Mouse (Mus musculus): ENCODE results near the gene Ogfod3. TPM values are rescaled to one million over a fixed set of nuclear protein-coding genes. Genes with fewer than 3 reads are reported as not detected.

Gene Ogfod3
- polyA plus RNA-seq, 1 experiment, result 12.0 TPM

DNA sequence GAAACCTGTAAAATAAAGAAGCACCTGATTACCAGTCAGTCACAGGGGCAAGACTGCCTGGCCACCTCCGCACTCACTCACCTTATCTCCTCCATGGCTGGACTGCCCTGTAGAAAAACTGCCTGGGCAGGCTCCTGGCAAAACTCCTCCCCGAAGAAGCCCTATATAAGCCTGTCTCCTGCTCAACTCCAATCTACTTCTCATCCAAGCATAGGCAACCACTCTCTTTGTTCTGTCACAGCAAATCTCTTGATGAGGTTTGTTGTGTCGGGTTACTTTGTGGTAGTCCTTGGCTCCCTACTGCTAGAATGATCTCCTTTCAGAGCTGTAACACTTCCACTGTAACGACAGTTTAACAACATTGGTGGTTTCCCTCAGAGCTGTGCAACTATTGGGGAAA lies 28.2 kb upstream of the Ogfod3 start:
- Histone ChIP-seq H3K4me3 (replicated peaks; ENCODE audit: insufficient read depth, low read depth, low read length) (no peak overlapping the region), H3K4me1 (ENCODE audit: control insufficient read depth, insufficient read depth, low read length) (peaks cover 4% of the 10 kb centered on the region; the same call in 1 of the 2 replicates), H3K27me3 (ENCODE audit: control insufficient read depth, insufficient read depth, low read length) (no peaks in the 10 kb centered on the region), H3K27ac (ENCODE audit: insufficient read depth, low read length) (no peak overlapping the region)
- no peak for DNase-seq
- TF ChIP-seq POLR2A (IDR thresholded peaks at IDR 0.05; ENCODE audit: borderline replicate concordance, insufficient read depth, low read length) (no peak), CTCF (IDR thresholded peaks at IDR 0.05; ENCODE audit: borderline replicate concordance, insufficient read depth, low read depth, low read length) (no peak)
- 52% methylated on average over 4 of the region's 4 CpGs for WGBS

DNA sequence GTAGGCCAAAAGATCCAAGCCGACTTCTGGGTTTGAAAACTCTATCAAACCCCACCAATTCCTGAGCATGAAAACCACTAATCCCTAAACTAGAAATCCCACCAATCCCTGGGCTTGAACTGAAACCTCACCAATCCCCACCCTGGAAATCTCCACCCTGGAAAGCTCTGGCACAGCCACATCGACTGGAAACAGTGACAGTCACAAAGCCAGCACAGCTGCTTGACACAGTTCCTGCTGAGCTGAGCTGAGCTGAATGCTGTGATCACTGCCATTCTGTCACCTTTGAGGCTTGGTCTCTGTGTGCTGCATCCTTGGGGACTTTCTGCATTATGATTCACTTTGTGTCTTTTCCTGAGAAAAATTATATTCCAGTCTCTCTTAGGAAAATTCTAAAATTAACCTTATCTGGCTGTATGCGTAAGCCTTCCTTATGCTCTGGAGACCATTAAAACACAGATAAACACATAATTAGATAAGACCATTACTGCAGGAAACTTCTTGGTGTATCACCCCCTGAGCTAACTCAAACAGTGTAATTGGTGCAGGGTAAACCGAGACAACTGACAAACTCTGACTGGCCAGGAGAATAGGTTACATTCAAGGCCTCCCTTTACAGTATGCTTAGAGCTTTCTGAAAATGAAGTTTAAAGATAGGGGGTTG lies 27.2 kb upstream of the Ogfod3 start:
- Histone ChIP-seq H3K27ac (ENCODE audit: insufficient read depth, low read length) (no peak overlapping the region), H3K27me3 (ENCODE audit: control insufficient read depth, insufficient read depth, low read length) (no peaks in the 10 kb centered on the region), H3K4me3 (replicated peaks; ENCODE audit: insufficient read depth, low read depth, low read length) (no peak overlapping the region), H3K4me1 (ENCODE audit: control insufficient read depth, insufficient read depth, low read length) (peaks cover 5% of the 10 kb centered on the region; the same call in 1 of the 2 replicates)
- no peak for DNase-seq
- TF ChIP-seq POLR2A (IDR thresholded peaks at IDR 0.05; ENCODE audit: borderline replicate concordance, insufficient read depth, low read length), result no peak
- no peak for TF ChIP-seq CTCF (IDR thresholded peaks at IDR 0.05; ENCODE audit: borderline replicate concordance, insufficient read depth, low read depth, low read length)
- 57% methylated on average over 4 of the region's 4 CpGs for WGBS

DNA sequence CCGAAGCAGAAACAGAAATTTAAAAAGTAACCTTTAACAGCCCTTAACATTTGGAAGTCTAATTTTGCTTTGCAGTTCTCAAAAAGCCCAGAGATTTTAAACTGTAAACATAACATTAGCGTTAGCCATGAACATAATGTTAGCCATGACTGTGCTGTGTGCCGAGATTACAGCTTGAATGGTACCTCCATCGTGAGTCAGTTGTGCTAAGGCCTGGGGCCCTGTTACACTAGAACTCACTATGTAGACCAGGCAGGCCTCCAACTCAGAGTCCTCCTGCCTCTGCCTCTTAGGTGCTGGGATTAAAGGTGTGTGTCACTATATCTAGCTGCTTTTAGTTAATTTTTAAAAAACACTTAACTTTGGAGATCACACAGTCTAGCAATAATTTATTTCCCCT lies 26.7 kb upstream of the Ogfod3 start:
- H3K27ac ChIP-seq (ENCODE audit: insufficient read depth, low read length), result no peak overlapping the region
- WGBS, result 86% methylated on average over 4 of the region's 4 CpGs

DNA sequence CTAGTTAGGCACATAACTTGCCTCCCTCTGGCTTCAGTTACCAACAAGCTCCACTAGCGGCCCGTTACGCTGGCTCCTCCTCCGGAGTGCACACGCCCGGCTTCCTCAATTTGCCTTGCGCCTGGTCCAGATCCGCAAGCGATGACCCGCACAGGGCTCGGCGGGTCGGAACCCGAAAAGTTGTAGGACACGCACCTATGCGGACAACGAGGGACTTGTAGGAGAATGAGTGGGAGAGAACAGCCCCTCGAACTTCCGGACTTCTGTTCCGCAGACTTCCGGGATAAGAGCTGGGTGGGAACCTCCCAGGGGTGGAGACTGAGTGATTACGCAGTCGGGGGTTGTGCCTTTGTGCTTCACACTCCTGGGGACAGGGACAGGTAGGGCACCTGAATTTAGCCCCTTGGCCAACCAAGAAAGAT lies 24.5 kb upstream of the Ogfod3 start, which contains the start of gene Cybc1:
Gene Cybc1 (minus strand): TSS at position 305 of the 422 bp plus-strand sequence.
- under 1% methylated on average over 23 of the region's 23 CpGs for WGBS
- Histone ChIP-seq H3K4me1 (ENCODE audit: control insufficient read depth, insufficient read depth, low read length) (peaks cover 5% of the 10 kb centered on the region; the same call in 1 of the 2 replicates), H3K4me3 (replicated peaks; ENCODE audit: insufficient read depth, low read depth, low read length) (peak within 1 kb of the TSS; percentile 96), H3K27me3 (ENCODE audit: control insufficient read depth, insufficient read depth, low read length) (no peaks in the 10 kb centered on the region), H3K27ac (ENCODE audit: insufficient read depth, low read length) (peak within 1 kb of the TSS; percentile 15; the same call in 1 of the 2 replicates)
- DNase-seq, result peak; percentile 79 to 81
- TF ChIP-seq CTCF (IDR thresholded peaks at IDR 0.05; ENCODE audit: borderline replicate concordance, insufficient read depth, low read depth, low read length) (no peak), POLR2A (IDR thresholded peaks at IDR 0.05; ENCODE audit: borderline replicate concordance, insufficient read depth, low read length) (peak; percentile 77; the same call in 1 of the 2 replicates)

More for the DNA sequence above, 26.7 kb upstream of the Ogfod3 start:
- no peak for DNase-seq
- TF ChIP-seq POLR2A (IDR thresholded peaks at IDR 0.05; ENCODE audit: borderline replicate concordance, insufficient read depth, low read length), result no peak
- no peak for TF ChIP-seq CTCF (IDR thresholded peaks at IDR 0.05; ENCODE audit: borderline replicate concordance, insufficient read depth, low read depth, low read length)
- no peaks in the 10 kb centered on the region for H3K27me3 ChIP-seq (ENCODE audit: control insufficient read depth, insufficient read depth, low read length)
- no peak overlapping the region for H3K4me3 ChIP-seq (replicated peaks; ENCODE audit: insufficient read depth, low read depth, low read length)
- H3K4me1 ChIP-seq (ENCODE audit: control insufficient read depth, insufficient read depth, low read length), result peaks cover 5% of the 10 kb centered on the region; the same call in 1 of the 2 replicates

DNA sequence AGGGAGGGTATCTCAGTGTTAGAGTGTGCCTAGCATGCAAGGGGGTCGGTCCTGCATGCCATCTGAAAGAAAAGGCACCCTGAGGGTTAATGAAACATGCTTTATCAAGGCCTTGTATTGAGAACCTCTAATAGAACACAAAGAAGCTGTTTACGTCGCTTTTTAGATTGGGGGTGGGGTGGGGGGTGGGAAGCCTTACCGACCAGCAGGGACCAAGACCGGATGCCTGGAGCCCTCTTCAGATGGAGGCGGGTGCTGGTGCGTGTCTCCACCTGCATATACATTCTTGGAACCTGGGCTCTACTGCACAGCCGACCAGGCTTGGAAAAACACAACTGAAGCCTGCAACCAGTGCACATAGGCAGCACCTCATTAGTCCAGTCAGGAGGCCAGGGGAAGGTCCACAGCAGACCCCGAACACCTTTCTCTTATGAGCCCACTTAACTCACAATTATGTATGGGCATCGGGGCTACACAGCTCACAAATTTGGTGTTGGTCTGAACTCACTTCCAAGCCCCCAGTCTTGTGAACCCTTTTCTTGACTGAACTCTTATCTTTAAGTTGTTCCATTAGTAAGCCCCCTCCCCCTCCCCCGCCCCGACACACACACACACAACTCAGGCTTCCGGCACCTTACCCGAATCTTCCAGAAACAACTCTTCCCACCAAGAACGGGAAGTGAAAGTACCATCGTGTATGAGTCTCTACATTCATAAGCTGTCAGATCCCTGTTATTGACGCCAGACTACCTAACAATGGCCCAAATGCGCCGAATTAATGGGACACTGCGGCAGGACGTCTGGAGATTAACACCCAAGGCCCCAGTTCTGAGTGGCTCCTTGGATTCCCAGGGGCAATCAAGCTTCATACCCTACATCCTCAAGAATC lies 23.9 kb upstream of the Ogfod3 start:
- no peaks in the 10 kb centered on the region for H3K27me3 ChIP-seq (ENCODE audit: control insufficient read depth, insufficient read depth, low read length)
- no peak for DNase-seq
- H3K4me3 ChIP-seq (replicated peaks; ENCODE audit: insufficient read depth, low read depth, low read length), result peak overlapping the region; percentile 96
- TF ChIP-seq POLR2A (IDR thresholded peaks at IDR 0.05; ENCODE audit: borderline replicate concordance, insufficient read depth, low read length) (no peak), CTCF (IDR thresholded peaks at IDR 0.05; ENCODE audit: borderline replicate concordance, insufficient read depth, low read depth, low read length) (no peak)
- 0 out of 2 replicates have a peak overlapping the region, but pooled peaks have one; percentile 15 for H3K27ac ChIP-seq (ENCODE audit: insufficient read depth, low read length)
- 15% methylated on average over 21 of the region's 21 CpGs for WGBS
- H3K4me1 ChIP-seq (ENCODE audit: control insufficient read depth, insufficient read depth, low read length), result peaks cover 5% of the 10 kb centered on the region; the same call in 1 of the 2 replicates

DNA sequence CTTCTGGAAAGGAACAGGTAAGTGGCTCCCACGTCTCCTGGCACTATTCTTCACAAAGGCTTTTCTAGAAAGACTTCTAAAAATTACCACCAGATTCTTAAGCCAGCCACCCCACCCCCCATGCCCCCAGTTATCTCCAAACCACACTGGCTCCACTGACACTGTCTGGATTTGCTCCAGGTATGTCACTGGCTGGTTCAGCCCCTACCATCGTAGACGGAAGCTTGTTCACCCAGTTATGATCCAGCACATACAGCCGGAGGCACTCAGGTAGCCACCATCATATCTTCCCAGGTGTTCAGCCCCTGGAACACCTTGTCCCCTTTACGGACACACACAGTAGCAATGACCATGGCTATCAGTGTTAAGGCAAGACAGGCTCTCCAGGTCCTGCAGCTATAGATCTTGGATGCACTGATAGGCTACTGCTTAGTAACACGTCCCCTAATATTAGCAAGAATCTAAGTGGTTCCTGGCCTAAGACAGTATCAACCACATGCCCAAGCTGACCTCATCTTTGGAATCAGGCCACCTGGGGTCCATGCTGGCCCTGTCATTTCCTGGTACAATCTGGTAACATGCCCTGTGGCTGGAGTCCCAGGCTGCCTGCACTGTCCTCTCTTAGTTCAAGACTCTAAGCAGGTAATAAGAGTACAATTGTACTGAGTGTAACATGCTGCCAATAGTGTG lies 17.0 kb upstream of the Ogfod3 start:
- H3K4me1 ChIP-seq (ENCODE audit: control insufficient read depth, insufficient read depth, low read length), result peaks cover 17% of the 10 kb centered on the region
- no peaks in the 10 kb centered on the region for H3K27me3 ChIP-seq (ENCODE audit: control insufficient read depth, insufficient read depth, low read length)
- peak overlapping the region; percentile 12 for H3K27ac ChIP-seq (ENCODE audit: insufficient read depth, low read length)
- TF ChIP-seq CTCF (IDR thresholded peaks at IDR 0.05; ENCODE audit: borderline replicate concordance, insufficient read depth, low read depth, low read length) (no peak), POLR2A (IDR thresholded peaks at IDR 0.05; ENCODE audit: borderline replicate concordance, insufficient read depth, low read length) (0 out of 2 replicates have a peak, but pooled peaks have one; percentile 8)
- no peak overlapping the region for H3K4me3 ChIP-seq (replicated peaks; ENCODE audit: insufficient read depth, low read depth, low read length)
- DNase-seq, result peak; percentile 67 to 80
- 35% methylated on average over 6 of the region's 6 CpGs for whole genome bisulfite sequencing

DNA sequence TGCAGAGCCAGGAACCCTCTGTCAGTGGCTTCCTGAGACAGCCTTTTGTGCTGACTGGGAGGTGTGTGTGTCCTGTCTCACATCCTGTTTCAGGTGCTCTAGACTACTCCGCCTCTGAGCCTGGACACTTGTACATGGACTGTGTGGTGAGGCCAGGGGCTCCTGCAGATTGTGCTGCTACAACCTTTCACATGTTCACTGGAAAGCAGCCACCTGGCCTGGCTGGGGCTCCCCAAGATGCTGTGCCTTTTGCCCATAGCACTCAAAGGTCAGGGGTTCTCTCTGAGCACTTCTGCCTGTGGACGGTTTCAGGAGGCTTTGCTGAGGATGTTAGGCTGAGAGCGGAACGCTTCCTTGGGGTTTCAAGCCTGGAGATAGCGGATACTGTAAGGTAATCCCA lies 16.3 kb upstream of the Ogfod3 start:
- Histone ChIP-seq H3K27me3 (ENCODE audit: control insufficient read depth, insufficient read depth, low read length) (no peaks in the 10 kb centered on the region), H3K27ac (ENCODE audit: insufficient read depth, low read length) (no peak overlapping the region), H3K4me3 (replicated peaks; ENCODE audit: insufficient read depth, low read depth, low read length) (no peak overlapping the region), H3K4me1 (ENCODE audit: control insufficient read depth, insufficient read depth, low read length) (peaks cover 17% of the 10 kb centered on the region)
- TF ChIP-seq POLR2A (IDR thresholded peaks at IDR 0.05; ENCODE audit: borderline replicate concordance, insufficient read depth, low read length) (no peak), CTCF (IDR thresholded peaks at IDR 0.05; ENCODE audit: borderline replicate concordance, insufficient read depth, low read depth, low read length) (no peak)
- WGBS, result 68% methylated on average over 5 of the region's 5 CpGs
- DNase-seq, result no peak

Data from cerebellum, adult 2 months (tissue).